Mouse (Mus musculus) forebrain, embryonic 14.5 days (tissue): ENCODE measurements around the gene Col27a1. TPM values are rescaled to one million over a fixed set of nuclear protein-coding genes. Genes with fewer than 3 reads are reported as not detected.

ENCODE experiments used
- ATAC-seq: fragments of 200-750 bp; cut with Nextera tagmentation; 2 replicates; pipeline ENCODE4 v1.8.0; 2017; ENCODE audit warnings: mild to moderate bottlenecking, moderate library complexity
- DNase-seq: peaks from one replicate; pipeline ENCODE4 v3.0.0-alpha.2; 2015; ENCODE audit warnings: low spot score
- H3K27ac ChIP-seq: fragments of 300-500 bp; sonication (generic); 2 replicates; pipeline ENCODE4 v1.5.1; 2014; ENCODE audit warnings: low read depth, mild to moderate bottlenecking, control low read depth, low read length, moderate library complexity
- H3K27me3 ChIP-seq: fragments of 300-500 bp; sonication (generic); replicated peaks from 2 replicates; pipeline ENCODE4 v1.6.1; 2014; ENCODE audit warnings: low read length, control low read depth, mixed read lengths; ENCODE audit not compliant: control insufficient read depth, insufficient read depth
- H3K36me3 ChIP-seq: fragments of 300-500 bp; sonication (generic); 2 replicates; pipeline ENCODE4 v1.6.1; 2014; ENCODE audit warnings: low read length, control low read depth; ENCODE audit not compliant: control insufficient read depth, insufficient read depth
- H3K4me1 ChIP-seq: fragments of 300-500 bp; sonication (generic); 2 replicates; pipeline ENCODE4 v1.6.1; 2014; ENCODE audit warnings: antibody characterized with exemption, low read length, control low read depth; ENCODE audit not compliant: control insufficient read depth, insufficient read depth
- H3K4me2 ChIP-seq: fragments of 300-500 bp; sonication (generic); 2 replicates; pipeline ENCODE4 v1.6.1; 2014; ENCODE audit warnings: mild to moderate bottlenecking, control low read depth, low read length
- H3K4me3 ChIP-seq: fragments of 300-500 bp; sonication (generic); 2 replicates; pipeline ENCODE4 v1.5.1; 2014; ENCODE audit warnings: low read depth, low read length, control low read depth
- H3K9ac ChIP-seq: fragments of 300-500 bp; sonication (generic); 2 replicates; pipeline ENCODE4 v1.6.1; 2014; ENCODE audit warnings: mild to moderate bottlenecking, low read length, control low read depth, moderate library complexity
- H3K9me3 ChIP-seq: fragments of 300-500 bp; sonication (generic); replicated peaks from 2 replicates; pipeline ENCODE4 v1.6.1; 2016; ENCODE audit warnings: low read length, control low read depth, mixed read lengths; ENCODE audit not compliant: control insufficient read depth
- WGBS: fragments of 180-500 bp; shearing (Covaris S2); extraction: QIAGEN DNeasy Blood & Tissue Kit; methylation state at CpG from one replicate; pipeline ENCODE4 v1.1.7; 2014; 5-methylcytosine and 5-hydroxymethylcytosine counted together
- polyA plus RNA-seq: library from polyadenylated mRNA; unstranded; fragments of >200 nt; fragmentation: Nextera tagmentation; extraction: Ambion mirVana; gene quantifications from 2 replicates; pipeline ENCODE4 v1.2.1, GENCODE M21; 2014

The Col27a1 gene
- polyA plus RNA-seq, 1 experiment from 2014 or later = 0.57 TPM

DNA sequence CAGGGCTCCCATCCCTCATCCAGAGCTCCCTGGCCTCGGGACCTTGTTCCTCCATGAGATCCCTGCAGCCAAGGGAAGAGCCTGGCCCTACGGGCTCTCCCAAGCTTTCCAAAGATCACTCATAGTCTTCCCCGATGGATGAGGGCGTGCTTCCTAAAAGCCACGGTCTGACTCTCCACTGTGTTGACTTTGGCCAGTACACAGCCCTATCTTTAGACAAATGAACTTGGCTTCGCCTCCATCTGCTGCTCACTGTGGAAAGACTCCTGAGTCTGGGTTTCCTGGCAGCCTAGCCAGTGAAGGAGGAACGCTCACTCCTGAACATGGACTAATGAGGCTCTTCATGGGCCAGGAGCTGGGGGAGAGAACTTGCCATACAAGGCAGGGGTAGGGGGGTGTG is 65.0 kb downstream of the Col27a1 start:
- ATAC-seq = no peak
- H3K4me1 ChIP-seq = 0 out of 2 replicates have a peak, but pooled peaks cover 4% of the 10 kb centered on the region
- no peaks in the 10 kb centered on the region for H3K36me3 ChIP-seq
- WGBS = 93% methylated on average over 7 of the region's 7 CpGs
- no peak overlapping the region for H3K27ac ChIP-seq
- no peaks in the 10 kb centered on the region for H3K9me3 ChIP-seq
- H3K4me2 ChIP-seq = no peak overlapping the region
- no peak for DNase-seq
- H3K27me3 ChIP-seq = no peaks in the 10 kb centered on the region
- no peak overlapping the region for H3K4me3 ChIP-seq
- no peak overlapping the region for H3K9ac ChIP-seq

DNA sequence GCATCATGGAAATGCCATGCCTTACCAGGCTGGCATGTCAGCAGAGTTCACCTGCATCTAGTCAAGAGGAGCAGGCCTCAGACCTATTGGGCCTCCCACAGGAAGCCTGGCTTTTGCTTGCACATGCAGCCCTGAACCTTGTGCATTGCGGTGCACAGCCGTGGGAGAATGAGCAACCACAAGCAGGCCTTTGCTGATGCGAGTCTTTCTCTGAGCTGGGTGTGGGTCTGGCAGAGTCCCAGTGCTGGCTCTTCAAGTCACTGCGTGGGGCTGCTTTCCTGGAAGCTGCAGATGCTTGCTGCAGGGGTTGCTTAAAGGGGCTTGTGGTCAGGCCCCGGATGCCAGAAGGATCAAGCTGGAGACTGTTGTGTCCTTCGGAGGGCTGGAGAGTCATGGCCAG is 67.9 kb downstream of the Col27a1 start:
- no peak overlapping the region for H3K4me2 ChIP-seq
- H3K4me1 ChIP-seq = no peaks in the 10 kb centered on the region
- H3K36me3 ChIP-seq = no peaks in the 10 kb centered on the region
- no peaks in the 10 kb centered on the region for H3K9me3 ChIP-seq
- no peak overlapping the region for H3K9ac ChIP-seq
- DNase-seq = no peak
- WGBS = 80% methylated on average over 6 of the region's 6 CpGs
- H3K27ac ChIP-seq = no peak overlapping the region
- ATAC-seq = no peak
- no peaks in the 10 kb centered on the region for H3K27me3 ChIP-seq
- no peak overlapping the region for H3K4me3 ChIP-seq

DNA sequence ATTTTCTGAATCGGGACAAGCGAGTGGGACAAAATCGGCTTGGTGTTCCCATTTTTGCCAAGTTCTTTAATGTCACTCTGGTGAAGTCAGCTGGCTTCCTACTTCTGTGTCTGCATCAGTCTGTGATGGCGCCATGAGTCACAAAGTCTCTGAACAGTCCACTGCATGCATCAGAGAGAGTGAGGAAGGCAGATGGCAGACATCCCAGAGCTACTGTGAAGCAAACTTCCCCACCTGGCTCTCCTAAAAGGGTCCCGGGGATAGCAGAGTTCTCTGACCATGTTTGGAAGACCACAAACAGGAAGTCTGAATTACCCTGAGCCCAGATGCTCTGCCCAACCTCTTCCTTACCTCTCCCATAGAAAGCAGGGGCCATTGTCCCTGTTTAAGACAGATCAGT is 69.5 kb downstream of the Col27a1 start:
- H3K27ac ChIP-seq = no peak overlapping the region
- no peaks in the 10 kb centered on the region for H3K36me3 ChIP-seq
- no peak overlapping the region for H3K4me3 ChIP-seq
- ATAC-seq (no peak), DNase-seq (no peak)
- no peaks in the 10 kb centered on the region for H3K27me3 ChIP-seq
- H3K9ac ChIP-seq = no peak overlapping the region
- no peaks in the 10 kb centered on the region for H3K4me1 ChIP-seq
- no peak overlapping the region for H3K4me2 ChIP-seq
- no peaks in the 10 kb centered on the region for H3K9me3 ChIP-seq
- 86% methylated on average over 5 of the region's 5 CpGs for WGBS

DNA sequence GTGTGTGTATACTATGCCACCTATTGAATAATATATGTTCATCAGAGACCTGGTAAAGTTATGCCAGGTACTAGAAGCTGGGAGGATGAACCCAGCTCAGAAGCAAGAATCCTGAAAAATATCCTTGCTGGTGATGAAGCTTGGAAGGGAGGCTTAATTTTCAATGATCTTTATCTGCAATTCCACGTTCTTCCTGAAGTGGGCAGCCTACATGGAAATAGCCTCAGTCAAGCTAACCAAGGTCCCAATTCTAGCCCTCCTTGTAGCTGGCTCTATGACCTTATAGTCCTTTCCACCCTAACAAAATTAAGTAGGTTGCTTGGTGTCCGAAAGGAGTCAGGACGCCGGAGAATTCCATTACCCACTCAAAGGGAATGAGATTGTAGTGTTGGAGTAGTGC is 72.2 kb downstream of the Col27a1 start:
- ATAC-seq (no peak), DNase-seq (no peak)
- 94% methylated on average over 4 of the region's 4 CpGs for WGBS
- Histone ChIP-seq H3K9me3 (no peaks in the 10 kb centered on the region), H3K36me3 (no peaks in the 10 kb centered on the region), H3K9ac (no peak overlapping the region), H3K27ac (no peak overlapping the region), H3K4me2 (no peak overlapping the region), H3K27me3 (no peaks in the 10 kb centered on the region), H3K4me1 (peaks cover 6% of the 10 kb centered on the region; the same call in 1 of the 2 replicates), H3K4me3 (no peak overlapping the region)

DNA sequence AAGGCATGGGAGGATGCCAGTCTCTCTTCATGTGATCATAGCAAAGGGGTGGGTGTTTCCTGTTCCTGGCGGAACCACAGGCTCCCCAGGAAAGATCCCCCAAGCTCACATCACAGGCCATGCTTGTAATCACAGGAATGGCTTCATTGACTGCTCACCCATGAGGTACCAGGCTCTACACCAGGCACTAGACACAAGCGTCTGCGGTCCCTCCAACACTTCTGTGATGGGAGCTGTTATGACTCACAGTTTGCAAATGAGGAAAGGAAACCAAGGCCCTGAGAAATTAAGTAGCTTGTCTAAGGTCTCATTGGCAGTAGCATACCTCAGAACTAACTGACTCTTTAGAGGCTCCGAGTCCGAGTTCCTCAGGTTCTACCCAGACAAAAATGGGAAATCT is 74.7 kb downstream of the Col27a1 start:
- H3K4me3 ChIP-seq = no peak overlapping the region
- H3K9ac ChIP-seq = no peak overlapping the region
- no peak overlapping the region for H3K4me2 ChIP-seq
- H3K36me3 ChIP-seq = no peaks in the 10 kb centered on the region
- no peak overlapping the region for H3K27ac ChIP-seq
- no peaks in the 10 kb centered on the region for H3K27me3 ChIP-seq
- no peak for ATAC-seq
- no peak for DNase-seq
- H3K9me3 ChIP-seq = no peaks in the 10 kb centered on the region
- H3K4me1 ChIP-seq = peaks cover 13% of the 10 kb centered on the region; the same call in 1 of the 2 replicates
- 93% methylated on average over 5 of the region's 5 CpGs for WGBS

DNA sequence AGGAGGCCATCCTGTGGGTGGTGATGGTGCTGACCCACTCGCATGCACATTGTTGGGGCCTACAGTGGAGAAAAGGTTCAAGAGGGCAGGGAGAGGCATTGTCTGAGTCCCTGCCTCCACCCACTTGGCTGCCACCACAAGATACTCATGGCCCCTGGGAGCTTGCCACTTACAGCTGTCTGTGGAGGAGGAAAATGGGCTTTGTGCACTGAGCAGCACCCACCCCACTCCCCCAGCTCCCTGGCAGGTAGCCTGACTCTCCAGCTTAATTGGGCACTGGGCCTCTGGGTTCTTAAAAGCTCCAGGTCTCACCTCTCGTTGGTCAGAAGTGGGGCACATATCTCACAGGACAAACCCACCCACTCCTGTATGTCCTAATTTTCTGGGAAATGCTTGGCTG is 76.3 kb downstream of the Col27a1 start:
- Histone ChIP-seq H3K36me3 (no peaks in the 10 kb centered on the region), H3K4me3 (no peak overlapping the region), H3K27me3 (no peaks in the 10 kb centered on the region), H3K9me3 (no peaks in the 10 kb centered on the region), H3K27ac (no peak overlapping the region), H3K9ac (no peak overlapping the region), H3K4me1 (peaks cover 13% of the 10 kb centered on the region; the same call in 1 of the 2 replicates), H3K4me2 (no peak overlapping the region)
- no peak for ATAC-seq
- WGBS = 60% methylated on average over 2 of the region's 2 CpGs
- peak; percentile 64 for DNase-seq

DNA sequence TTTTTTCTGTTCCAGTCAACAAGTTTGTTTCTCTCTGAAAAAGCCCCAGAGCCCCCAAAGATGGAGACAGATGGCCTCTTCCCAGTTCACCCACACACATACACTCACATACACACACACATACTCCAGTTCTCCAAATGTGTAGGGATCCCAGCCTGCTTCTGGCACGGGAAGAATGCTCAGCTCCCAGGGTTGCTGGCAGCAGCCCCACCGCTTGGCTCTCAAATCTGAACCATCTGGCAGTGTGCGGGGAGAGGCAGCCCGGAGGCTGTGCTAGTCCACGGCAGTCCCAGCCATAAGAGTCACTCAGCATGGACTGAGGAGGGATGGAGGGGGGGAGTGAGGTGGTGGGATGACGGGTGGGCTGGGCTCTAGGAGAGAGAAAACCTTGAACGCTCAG is 77.3 kb downstream of the Col27a1 start:
- Histone ChIP-seq H3K36me3 (no peaks in the 10 kb centered on the region), H3K27ac (peak overlapping the region; percentile 63; the same call in 1 of the 2 replicates), H3K4me3 (no peak overlapping the region), H3K9ac (no peak overlapping the region), H3K9me3 (no peaks in the 10 kb centered on the region), H3K27me3 (no peaks in the 10 kb centered on the region), H3K4me1 (peaks cover 13% of the 10 kb centered on the region; the same call in 1 of the 2 replicates), H3K4me2 (no peak overlapping the region)
- ATAC-seq = peak; percentile 97
- 37% methylated on average over 7 of the region's 7 CpGs for WGBS
- peak; percentile 96 for DNase-seq

DNA sequence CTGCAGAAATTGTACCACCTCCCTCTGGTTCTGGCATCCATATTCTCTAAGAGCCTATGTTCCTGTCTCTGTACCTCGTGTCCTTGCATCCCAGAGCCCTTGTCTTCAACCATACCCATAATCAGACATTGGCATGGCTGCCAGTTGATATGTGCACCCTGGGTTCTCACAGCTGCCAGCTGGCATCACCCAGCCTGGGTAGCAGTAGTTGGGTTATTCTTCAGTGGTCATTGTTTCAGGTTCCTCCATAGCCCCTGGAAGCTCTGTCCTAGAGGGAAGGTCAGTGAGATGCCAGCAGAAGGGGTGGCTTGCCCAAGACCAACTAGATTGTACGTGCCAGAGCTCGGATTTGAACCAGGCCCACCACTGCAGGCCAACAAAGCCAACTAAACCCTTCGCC is 77.9 kb downstream of the Col27a1 start:
- Histone ChIP-seq H3K4me2 (no peak overlapping the region), H3K4me3 (no peak overlapping the region), H3K9ac (no peak overlapping the region), H3K27ac (peak overlapping the region; percentile 63; the same call in 1 of the 2 replicates), H3K9me3 (no peaks in the 10 kb centered on the region), H3K27me3 (no peaks in the 10 kb centered on the region), H3K36me3 (no peaks in the 10 kb centered on the region), H3K4me1 (peaks cover 13% of the 10 kb centered on the region; the same call in 1 of the 2 replicates)
- WGBS = 83% methylated on average over 4 of the region's 4 CpGs
- DNase-seq (no peak), ATAC-seq (peak; percentile 26)

DNA sequence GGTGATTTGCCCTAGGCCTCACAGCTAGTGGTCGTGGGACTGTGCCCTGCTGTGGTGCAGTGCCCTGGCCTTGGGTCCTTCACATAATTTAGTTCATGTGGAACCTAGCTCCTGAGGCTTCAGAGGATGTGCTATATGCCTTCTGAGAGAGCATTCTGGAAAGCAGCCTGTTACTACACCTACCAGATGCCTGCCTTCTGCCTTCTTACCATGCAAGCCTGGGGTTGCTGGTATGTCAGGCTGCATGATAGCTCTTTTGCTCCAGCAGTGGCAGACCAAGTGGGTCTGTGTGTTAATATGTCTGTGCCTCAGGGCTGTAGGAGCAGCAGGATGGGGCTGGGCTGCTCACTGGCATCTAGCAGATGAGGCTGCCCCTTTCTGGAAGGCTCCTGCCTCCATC is 81.8 kb downstream of the Col27a1 start:
- Histone ChIP-seq H3K4me1 (peaks cover 7% of the 10 kb centered on the region; the same call in 1 of the 2 replicates), H3K9me3 (no peaks in the 10 kb centered on the region), H3K36me3 (no peaks in the 10 kb centered on the region), H3K4me2 (no peak overlapping the region), H3K27me3 (no peaks in the 10 kb centered on the region), H3K9ac (no peak overlapping the region), H3K27ac (no peak overlapping the region), H3K4me3 (no peak overlapping the region)
- WGBS = 70% methylated on average over 1 of the region's 1 CpGs
- ATAC-seq (no peak), DNase-seq (peak; percentile 30)
